Mouse (Mus musculus): ENCODE results near the gene Cbx4.

- TF ChIP-seq GATA1 (IDR thresholded peaks at IDR 0.05; ENCODE audit: borderline replicate concordance, low read length) (no peak), FLI1 (IDR thresholded peaks at IDR 0.05; ENCODE audit: low read length) (no peak)
These were observed 2.1 kb downstream of the Cbx4 start for GRCm38 (mm10) chr11:119083724-119084445.

Measured in megakaryocyte, embryonic 14.5 days (primary cell).